In genomic region chr1:131938811-131939210, GRCm38 (mm10) we compare ENCODE assay signal across 9 mouse cellular contexts. TPM values are rescaled to one million over a fixed set of nuclear protein-coding genes. Genes with fewer than 3 reads are reported as not detected.
DNase-seq lines count a peak whose midpoint lies in the region.
"Had no signal": no experiment of that assay in that cellular context is flagged by ENCODE, and none has a peak within 500 bp of the region (broad histone marks: within the 10 kb centered on the region; RNA-seq: fewer than 3 reads in every experiment).

No protein-coding gene starts in this region.

- DNase-seq in kidney, postnatal 14 days = peak; percentile 31
- no peak for DNase-seq in kidney, adult 8-10 months
- peak; percentile 47 to 50 for DNase-seq in heart, adult 9 months (ENCODE audit: low spot score in 2 of 2)
- peak; percentile 60 to 75 for DNase-seq in heart, postnatal 14 days
- DNase-seq in lung, postnatal 36 days = peak; percentile 80
- DNase-seq in thymus, adult 18-20 months = no peak
- no peak for DNase-seq in cerebellum, postnatal 14 days
- no peak for DNase-seq in layer of hippocampus, postnatal 10 days (ENCODE audit: low spot score in 2 of 2)
- DNase-seq: kidney, adult 2 months had no signal

- intact Hi-C loops in heart, postnatal 14 days (cut with DNase I) = loop anchor here (5.0 kb wide), 2 partner anchors 108 to 178 kb away; no protein-coding TSS in a partner anchor

RNA-seq across cellular contexts. Expression of gene Slc45a3, which starts 24.0 kb away (rescaled TPM):
- total RNA-seq in heart, postnatal 14 days (2021) = 1 to 10 TPM; 6.1 to 8.2 TPM
- total RNA-seq in layer of hippocampus, postnatal 10 days (2021) = under 1 TPM; 0.13 to 0.48 TPM

RNA-seq across cellular contexts. Expression of gene Nucks1, which starts 28.5 kb away (rescaled TPM):
- 10 to 100 TPM; 60.8 to 63.9 TPM for total RNA-seq in heart, postnatal 14 days (2021)
- 100 to 1,000 TPM; 175 to 190 TPM for total RNA-seq in layer of hippocampus, postnatal 10 days (2021)

Comparison
In these comparisons a context has a peak if more than half of its experiments do, and no peak if none do; other contexts are left out.
1. DNase-seq: peak in kidney, postnatal 14 days (single experiment), heart, adult 9 months (2 of 2), heart, postnatal 14 days (2 of 2) and lung, postnatal 36 days (single experiment); none in kidney, adult 8-10 months (0 of 2), thymus, adult 18-20 months (0 of 2), cerebellum, postnatal 14 days (0 of 2) and layer of hippocampus, postnatal 10 days (0 of 2).
2. RNA of gene Slc45a3, which starts 24.0 kb away (total RNA-seq): 6.1 to 8.2 TPM in heart, postnatal 14 days; 0.13 to 0.48 TPM in layer of hippocampus, postnatal 10 days; every median in the first group is over 4 times any median in the second.